Mouse (Mus musculus) induced T-regulatory cell, adult 2 months (primary cell): Measurements from ENCODE around the gene Tbx10.
"Not testable (repeated sequence)": the region's sequence is repeated elsewhere in the genome, so short reads cannot be mapped to it uniquely, and the experiment has no call there.

Source experiments
- DNase-seq: peaks from one replicate; pipeline ENCODE4 v3.0.0-alpha.2; 2012; ENCODE audit warnings: low read depth

The Tbx10 gene

GRCm38 (mm10) chr19:4004331-4004730, 11.8 kb downstream of the Tbx10 start:
- no peak for DNase-seq

GRCm38 (mm10) chr19:4005091-4005490, 12.5 kb downstream of the Tbx10 start:
- no peak for DNase-seq

- DNase-seq = no peak
Observed at GRCm38 (mm10) chr19:4005971-4006370, 13.4 kb downstream of the Tbx10 start.

GRCm38 (mm10) chr19:4011086-4011485, 18.5 kb downstream of the Tbx10 start:
- DNase-seq = no peak

GRCm38 (mm10) chr19:4012432-4013022, 20.0 kb downstream of the Tbx10 start, which contains the start of gene Ndufv1:
TSS of gene Ndufv1 (minus strand) at chr19:4012806.
- peak; percentile 98 for DNase-seq

- no peak for DNase-seq
Observed at GRCm38 (mm10) chr19:4013066-4013465, 20.5 kb downstream of the Tbx10 start.

GRCm38 (mm10) chr19:4014802-4015201, 22.2 kb downstream of the Tbx10 start:
- no peak for DNase-seq

- no peak for DNase-seq
Observed at GRCm38 (mm10) chr19:4015635-4016034, 23.1 kb downstream of the Tbx10 start.

GRCm38 (mm10) chr19:4017921-4018587, 25.5 kb downstream of the Tbx10 start:
- no peak for DNase-seq

- peak; percentile 86 for DNase-seq
Observed at GRCm38 (mm10) chr19:4018743-4019583, 26.4 kb downstream of the Tbx10 start.

- DNase-seq = no peak
Observed at GRCm38 (mm10) chr19:4023185-4023584, 30.6 kb downstream of the Tbx10 start.

- no peak for DNase-seq
Observed at GRCm38 (mm10) chr19:4027576-4027975, 35.0 kb downstream of the Tbx10 start.

GRCm38 (mm10) chr19:4032668-4033067, 40.1 kb downstream of the Tbx10 start:
- DNase-seq = no peak

- no peak for DNase-seq
Observed at GRCm38 (mm10) chr19:4033298-4033697, 40.7 kb downstream of the Tbx10 start.

GRCm38 (mm10) chr19:4033742-4034141, 41.2 kb downstream of the Tbx10 start:
- no peak for DNase-seq

GRCm38 (mm10) chr19:4036327-4037045, 43.9 kb downstream of the Tbx10 start:
- DNase-seq = peak; percentile 41

- not testable (repeated sequence) for DNase-seq
Observed at GRCm38 (mm10) chr19:4037154-4037787, 44.7 kb downstream of the Tbx10 start.

- DNase-seq = peak; percentile 94
Observed at GRCm38 (mm10) chr19:4037788-4038232, 45.3 kb downstream of the Tbx10 start, which contains the start of gene Gstp1. TSS of gene Gstp1 (minus strand) at chr19:4037985.

- not testable (repeated sequence) for DNase-seq
Observed at GRCm38 (mm10) chr19:4040941-4041340, 48.4 kb downstream of the Tbx10 start.

GRCm38 (mm10) chr19:4041500-4041899, 48.9 kb downstream of the Tbx10 start:
- DNase-seq = not testable (repeated sequence)

- DNase-seq = no peak
Observed at GRCm38 (mm10) chr19:4042124-4042523, 49.6 kb downstream of the Tbx10 start.
